8 mouse cellular contexts compared by ENCODE assay signal in genomic region chr11:3863454-3864112, GRCm38 (mm10). TPM values are rescaled to one million over a fixed set of nuclear protein-coding genes. Genes with fewer than 3 reads are reported as not detected.
DNase-seq lines count a peak whose midpoint lies in the region; ATAC-seq and TF ChIP-seq lines count a peak whose summit lies in the region.

Gene Osbp2, minus strand, starts transcription at chr11:3863903.

- H3K27me3 ChIP-seq in forebrain, embryonic 11.5 days (ENCODE audit: control insufficient read depth, insufficient read depth, low read length): 0 out of 2 replicates have a peak, but pooled peaks cover 2% of the 10 kb centered on the region
- 0 out of 2 replicates have a peak, but pooled peaks cover 6% of the 10 kb centered on the region for H3K27me3 ChIP-seq in heart, postnatal 0 days (ENCODE audit: control insufficient read depth, insufficient read depth, low read length)
- H3K27me3 ChIP-seq in neural tube, embryonic 14.5 days (ENCODE audit: control insufficient read depth, insufficient read depth, low read length): no peaks in the 10 kb centered on the region
- no peaks in the 10 kb centered on the region for H3K27me3 ChIP-seq in testis, adult 2 months (ENCODE audit: control insufficient read depth, insufficient read depth, low read length)

- peak; percentile 21; the same call in 1 of the 2 replicates for TF ChIP-seq EP300 in heart, postnatal 0 days (IDR thresholded peaks at IDR 0.05; ENCODE audit: low read depth)

- H3K4me3 ChIP-seq in forebrain, embryonic 11.5 days (ENCODE audit: low read depth, low read length): peak within 1 kb of the TSS; percentile 39
- H3K4me3 ChIP-seq in heart, postnatal 0 days (ENCODE audit: low read depth, low read length): peak within 1 kb of the TSS; percentile 51
- H3K4me3 ChIP-seq in neural tube, embryonic 14.5 days (ENCODE audit: low read depth, low read length): peak within 1 kb of the TSS; percentile 43
- H3K4me3 ChIP-seq in testis, adult 2 months (ENCODE audit: control insufficient read depth, low read depth, low read length): peak within 1 kb of the TSS; percentile 95

- peak; percentile 72 for DNase-seq in CD4-positive, CD25-positive, alpha-beta regulatory T cell, adult 2 months (ENCODE audit: low read depth, low spot score)
- DNase-seq in c-Kit-positive CD71-positive TER-119-negative erythroid progenitor cells, embryonic 14.5 days (ENCODE audit: low read depth): peak; percentile 40
- peak; percentile 95 for DNase-seq in forebrain, embryonic 11.5 days (ENCODE audit: low spot score)
- DNase-seq in heart, postnatal 0 days (ENCODE audit: low spot score): peak; percentile 73
- peak; percentile 83 to 88 for DNase-seq in kidney, postnatal 4 days
- peak; percentile 73 to 76 for DNase-seq in lung, adult 18-20 months

- H3K4me1 ChIP-seq in forebrain, embryonic 11.5 days (replicated peaks; ENCODE audit: control insufficient read depth, insufficient read depth, low read length): peaks cover 5% of the 10 kb centered on the region; the same call in 1 of the 2 replicates
- peaks cover 12% of the 10 kb centered on the region for H3K4me1 ChIP-seq in heart, postnatal 0 days (ENCODE audit: control insufficient read depth, insufficient read depth)
- no peaks in the 10 kb centered on the region for H3K4me1 ChIP-seq in neural tube, embryonic 14.5 days (ENCODE audit: control insufficient read depth, insufficient read depth, low read length)
- H3K4me1 ChIP-seq in testis, adult 2 months (ENCODE audit: control insufficient read depth, insufficient read depth, low read length): peaks cover 17% of the 10 kb centered on the region

- WGBS in forebrain, embryonic 11.5 days: 2% methylated on average over 58 of the region's 58 CpGs
- WGBS in heart, postnatal 0 days: 5% methylated on average over 48 of the region's 58 CpGs
- WGBS in neural tube, embryonic 14.5 days: 5% methylated on average over 39 of the region's 58 CpGs

- H3K36me3 ChIP-seq in forebrain, embryonic 11.5 days (ENCODE audit: control insufficient read depth, insufficient read depth, low read length): no peaks in the 10 kb centered on the region
- H3K36me3 ChIP-seq in heart, postnatal 0 days (replicated peaks; ENCODE audit: control insufficient read depth, insufficient read depth, low read length): no peaks in the 10 kb centered on the region
- H3K36me3 ChIP-seq in neural tube, embryonic 14.5 days (ENCODE audit: control insufficient read depth, insufficient read depth, low read length): no peaks in the 10 kb centered on the region
- H3K36me3 ChIP-seq in testis, adult 2 months (ENCODE audit: control insufficient read depth, insufficient read depth, low read length): no peaks in the 10 kb centered on the region

- ATAC-seq in forebrain, embryonic 11.5 days (replicated peaks; ENCODE audit: low FRiP score): peak; percentile 94
- peak; percentile 94 for ATAC-seq in heart, postnatal 0 days (ENCODE audit: insufficient read depth, low read depth)
- ATAC-seq in neural tube, embryonic 14.5 days (ENCODE audit: low read depth): peak; percentile 91

- H3K4me2 ChIP-seq in forebrain, embryonic 11.5 days (ENCODE audit: low read depth, low read length, severe bottlenecking): peak within 1 kb of the TSS; percentile 81
- H3K4me2 ChIP-seq in heart, postnatal 0 days (ENCODE audit: low read depth, low read length): peak within 1 kb of the TSS; percentile 85
- peak within 1 kb of the TSS; percentile 64 for H3K4me2 ChIP-seq in neural tube, embryonic 14.5 days (ENCODE audit: low read depth, low read length)

- H3K27ac ChIP-seq in forebrain, embryonic 11.5 days (ENCODE audit: low read depth, low read length): no peak within 1 kb of the TSS
- H3K27ac ChIP-seq in heart, postnatal 0 days (ENCODE audit: low read depth): peak within 1 kb of the TSS; percentile 43
- H3K27ac ChIP-seq in neural tube, embryonic 14.5 days (ENCODE audit: low read depth, low read length): no peak within 1 kb of the TSS
- H3K27ac ChIP-seq in testis, adult 2 months (ENCODE audit: control insufficient read depth, insufficient read depth, low read depth, low read length): peak within 1 kb of the TSS; percentile 63; the same call in 1 of the 2 replicates

- TF ChIP-seq CTCF in heart, postnatal 0 days (IDR thresholded peaks at IDR 0.05; ENCODE audit: low read depth): peak; percentile 61
- TF ChIP-seq CTCF in testis, adult 2 months (IDR thresholded peaks at IDR 0.05; ENCODE audit: control insufficient read depth, insufficient read depth, insufficient replicate concordance, low read depth, low read length): no peak

- H3K9ac ChIP-seq in forebrain, embryonic 11.5 days (ENCODE audit: low read length): peak within 1 kb of the TSS; percentile 44
- peak within 1 kb of the TSS; percentile 39; the same call in 1 of the 2 replicates for H3K9ac ChIP-seq in heart, postnatal 0 days (replicated peaks; ENCODE audit: low read depth, low read length)
- peak within 1 kb of the TSS; percentile 54 for H3K9ac ChIP-seq in neural tube, embryonic 14.5 days (replicated peaks; ENCODE audit: low read depth, low read length)

- H3K9me3 ChIP-seq in forebrain, embryonic 11.5 days (ENCODE audit: control insufficient read depth, low read length): no peaks in the 10 kb centered on the region
- H3K9me3 ChIP-seq in heart, postnatal 0 days (replicated peaks; ENCODE audit: control insufficient read depth, low read length): no peaks in the 10 kb centered on the region
- no peaks in the 10 kb centered on the region for H3K9me3 ChIP-seq in neural tube, embryonic 14.5 days (ENCODE audit: control insufficient read depth, low read length)

- TF ChIP-seq POLR2A in testis, adult 2 months (IDR thresholded peaks at IDR 0.05; ENCODE audit: control insufficient read depth, low read depth, low read length): peak; percentile 44; the same call in 1 of the 2 replicates

RNA-seq across cellular contexts. Expression of gene Osbp2, which starts in this region (rescaled TPM):
- 1.2 and 2.0 TPM in 2 replicates for polyA plus RNA-seq in forebrain, embryonic 11.5 days (2014; fragmentation: Nextera tagmentation; extraction: Ambion mirVana)
- 6.3 and 8.9 TPM in 2 replicates for total RNA-seq in heart, postnatal 0 days (2014; rRNA removed; ENCODE audit: low replicate concordance)
- 2.9 TPM in 2 replicates for polyA plus RNA-seq in heart, postnatal 0 days (2015; fragmentation: Nextera tagmentation; extraction: Ambion mirVana)
- 17.7 and 22.7 TPM in 2 replicates for polyA plus RNA-seq in neural tube, embryonic 14.5 days (2014; fragmentation: Nextera tagmentation; extraction: Ambion mirVana)
- polyA plus RNA-seq in testis, adult 2 months (2012; rRNA removed): 710 and 768 TPM in 2 replicates

Comparison
In these comparisons a context has a peak if more than half of its experiments do, and no peak if none do; other contexts are left out.
1. RNA of gene Osbp2 (polyA plus RNA-seq): 710 to 768 TPM in testis, adult 2 months; 17.7 to 22.7 TPM in neural tube, embryonic 14.5 days, 2.9 TPM in heart, postnatal 0 days and 1.2 to 2.0 TPM in forebrain, embryonic 11.5 days; every median in the first group is over 10 times any median in the second.
2. DNase-seq: peak in every context shown above with its lines; median percentile 95 in forebrain, embryonic 11.5 days; 86 in kidney, postnatal 4 days; 74 in lung, adult 18-20 months; 73 in heart, postnatal 0 days; 72 in CD4-positive, CD25-positive, alpha-beta regulatory T cell, adult 2 months; 40 in c-Kit-positive CD71-positive TER-119-negative erythroid progenitor cells, embryonic 14.5 days.
3. H3K27ac ChIP-seq: peak in heart, postnatal 0 days (single experiment) and testis, adult 2 months (single experiment); none in forebrain, embryonic 11.5 days (single experiment) and neural tube, embryonic 14.5 days (single experiment).
4. H3K4me3 ChIP-seq: peak in every context shown above with its lines; median percentile 95 in testis, adult 2 months; 51 in heart, postnatal 0 days; 43 in neural tube, embryonic 14.5 days; 39 in forebrain, embryonic 11.5 days.
5. Peak in every context shown above with its lines, with median percentiles within 50 percentile points of each other: ATAC-seq, H3K4me2 ChIP-seq and H3K9ac ChIP-seq.